Mouse (Mus musculus) spleen, postnatal 10 days (tissue): ENCODE data around the gene Pcp4.
A peak's percentile ranks its signal among the peaks of the same experiment; 100 is the strongest.
"Not testable (repeated sequence)": the region's sequence is repeated elsewhere in the genome, so short reads cannot be mapped to it uniquely, and the experiment has no call there.

ENCODE experiments used
- DNase-seq, 2 experiments: peaks; one replicate each; pipeline ENCODE4 v3.0.0; 2021 to 2022; ENCODE audit warnings: low spot score in 2 of 2

The Pcp4 gene

GRCm38 (mm10) chr16:96467445-96467844 lies at the start of gene Pcp4:
Gene Pcp4, plus strand, starts transcription at chr16:96467606.
- DNase-seq = peak; percentile 47 to 74

GRCm38 (mm10) chr16:96425044-96425443 lies 42.4 kb upstream of the Pcp4 start:
- peak in 1 of 2 experiments; percentile 4 for DNase-seq

GRCm38 (mm10) chr16:96426671-96427070 lies 40.7 kb upstream of the Pcp4 start:
- peak in 1 of 2 experiments; percentile 7 for DNase-seq

GRCm38 (mm10) chr16:96429046-96429445 lies 38.4 kb upstream of the Pcp4 start:
- DNase-seq = no peak

GRCm38 (mm10) chr16:96433266-96433665 lies 34.1 kb upstream of the Pcp4 start:
- DNase-seq = peak in 1 of 2 experiments; percentile 9

GRCm38 (mm10) chr16:96434024-96434785 lies 33.2 kb upstream of the Pcp4 start:
- DNase-seq = peak in 1 of 2 experiments; percentile 12

- DNase-seq = no peak
Observed at GRCm38 (mm10) chr16:96438946-96439345, 28.5 kb upstream of the Pcp4 start.

- no peak for DNase-seq
Observed at GRCm38 (mm10) chr16:96439682-96440081, 27.7 kb upstream of the Pcp4 start.

GRCm38 (mm10) chr16:96440871-96441270 lies 26.5 kb upstream of the Pcp4 start:
- DNase-seq = no peak

GRCm38 (mm10) chr16:96441826-96442225 lies 25.6 kb upstream of the Pcp4 start:
- no peak for DNase-seq

GRCm38 (mm10) chr16:96443468-96443867 lies 23.9 kb upstream of the Pcp4 start, which contains the start of gene Itgb2l:
Gene Itgb2l, minus strand, starts transcription at chr16:96443619.
- DNase-seq = no peak

GRCm38 (mm10) chr16:96450871-96451270 lies 16.5 kb upstream of the Pcp4 start:
- not testable (repeated sequence) for DNase-seq

- DNase-seq = no peak
Observed at GRCm38 (mm10) chr16:96454086-96454485, 13.3 kb upstream of the Pcp4 start.

- no peak for DNase-seq
Observed at GRCm38 (mm10) chr16:96457612-96458011, 9.8 kb upstream of the Pcp4 start.

GRCm38 (mm10) chr16:96459356-96459755 lies 8.1 kb upstream of the Pcp4 start:
- no peak for DNase-seq

- DNase-seq = no peak
Observed at GRCm38 (mm10) chr16:96460788-96461187, 6.6 kb upstream of the Pcp4 start.

- no peak for DNase-seq
Observed at GRCm38 (mm10) chr16:96468011-96468410, 605 bp downstream of the Pcp4 start.

GRCm38 (mm10) chr16:96468698-96469097 lies 1.3 kb downstream of the Pcp4 start:
- DNase-seq = no peak

GRCm38 (mm10) chr16:96469640-96470039 lies 2.2 kb downstream of the Pcp4 start:
- peak; percentile 32 to 73 for DNase-seq

- DNase-seq = no peak
Observed at GRCm38 (mm10) chr16:96472361-96472760, 5.0 kb downstream of the Pcp4 start.

GRCm38 (mm10) chr16:96472816-96473215 lies 5.4 kb downstream of the Pcp4 start:
- no peak for DNase-seq

- no peak for DNase-seq
Observed at GRCm38 (mm10) chr16:96474185-96474584, 6.8 kb downstream of the Pcp4 start.

GRCm38 (mm10) chr16:96481791-96482190 lies 14.4 kb downstream of the Pcp4 start:
- no peak for DNase-seq
